Mouse (Mus musculus) lung, postnatal 0 days (tissue): ENCODE measurements around the gene Map2k4.

ENCODE experiments used
- CTCF ChIP-seq: IDR thresholded peaks from 2 replicates; pipeline ENCODE4 v1.5.1; 2016; ENCODE audit warnings: antibody characterized with exemption, mild to moderate bottlenecking
- EP300 ChIP-seq: IDR thresholded peaks from 2 replicates; pipeline ENCODE4 v1.6.1; 2016; ENCODE audit warnings: antibody characterized with exemption, mild to moderate bottlenecking, control low read depth

GRCm38 (mm10) chr11:65649469-65649868 lies 138.6 kb downstream of the Map2k4 start:
- no peak for TF ChIP-seq CTCF
- no peak for TF ChIP-seq EP300
